Mouse (Mus musculus): Measurements from ENCODE around the gene 1110008L16Rik.
"Not testable (repeated sequence)": the region's sequence is repeated elsewhere in the genome, so short reads cannot be mapped to it uniquely, and the experiment has no call there.

The 1110008L16Rik gene

DNA sequence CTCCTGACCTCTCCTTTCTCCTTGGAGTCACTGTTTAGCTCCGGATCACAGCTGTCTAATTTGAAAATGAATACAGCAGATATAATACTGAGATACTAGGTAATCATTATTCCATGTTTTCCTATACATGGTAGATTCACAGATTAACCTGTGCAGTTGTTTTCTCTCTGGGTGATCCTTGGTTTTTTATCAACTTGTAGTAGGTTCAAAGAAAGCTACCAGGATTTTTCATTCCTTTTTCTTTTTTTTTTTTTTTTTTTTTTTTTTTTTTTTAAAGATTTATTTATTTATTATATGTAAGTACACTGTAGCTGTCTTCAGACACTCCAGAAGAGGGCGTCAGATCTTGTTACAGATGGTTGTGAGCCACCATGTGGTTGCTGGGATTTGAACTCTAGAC, 39.1 kb downstream of the 1110008L16Rik start:
- DNase-seq (ENCODE audit: low read depth, low spot score), result not testable (repeated sequence)

DNA sequence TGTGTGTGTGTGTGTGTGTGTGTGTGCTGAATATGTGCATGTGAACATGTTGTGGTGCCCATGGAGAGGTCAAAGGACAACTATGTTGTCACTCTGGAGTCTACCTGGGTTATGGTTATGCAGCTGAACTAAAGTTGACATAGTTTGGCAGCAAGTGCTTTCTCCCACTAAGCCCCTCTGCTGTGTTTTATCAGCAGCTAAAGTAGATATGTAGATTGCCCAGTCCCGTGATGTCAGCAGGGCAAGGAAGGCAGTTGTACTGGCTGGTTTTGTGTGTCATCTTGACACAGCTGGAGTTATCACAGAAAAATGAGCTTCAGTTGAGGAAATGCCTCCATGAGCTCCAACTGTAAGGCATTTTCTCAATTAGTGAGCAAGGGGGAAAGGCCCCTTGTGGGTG, 43.7 kb downstream of the 1110008L16Rik start:
- not testable (repeated sequence) for DNase-seq (ENCODE audit: low read depth, low spot score)

DNA sequence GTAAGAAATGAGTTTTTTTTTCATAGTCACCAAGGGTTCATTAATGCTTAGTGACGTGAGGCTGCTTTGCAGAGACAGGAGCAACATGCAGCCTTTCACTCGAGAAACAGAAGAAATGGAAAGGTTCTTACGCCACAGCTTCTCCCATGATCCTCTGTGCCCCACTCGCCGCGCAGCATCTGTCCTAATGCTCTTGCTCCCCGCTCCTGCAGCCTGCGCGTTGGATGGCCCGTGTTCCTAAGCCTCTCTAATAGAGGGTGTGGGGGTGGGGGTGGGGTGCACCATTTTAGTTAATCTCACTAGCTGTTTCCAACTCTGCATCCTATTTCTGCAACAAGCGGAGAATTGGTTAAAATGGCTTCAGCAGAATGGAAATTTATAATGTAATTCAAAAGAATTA, 44.6 kb downstream of the 1110008L16Rik start:
- no peak for DNase-seq (ENCODE audit: low read depth, low spot score)

DNA sequence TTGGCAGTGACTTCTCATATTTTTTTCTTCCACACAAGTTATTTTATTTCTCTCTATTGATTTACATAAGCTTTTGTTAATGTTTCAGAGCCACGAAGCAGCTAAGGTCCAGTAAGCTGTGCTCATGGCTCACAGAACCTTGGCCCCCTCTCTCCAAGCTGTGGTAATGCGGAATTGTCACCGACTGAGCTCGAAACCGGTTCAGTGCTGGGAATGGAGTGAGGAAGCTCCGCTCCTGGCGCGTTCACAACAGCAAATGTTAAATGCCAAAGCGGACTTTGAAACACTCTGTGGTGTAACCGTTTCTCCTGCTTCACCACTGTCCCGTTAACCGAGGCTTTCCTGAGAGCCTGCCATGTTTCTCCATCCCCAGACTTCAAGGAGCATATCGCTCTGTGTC, 45.2 kb downstream of the 1110008L16Rik start:
- DNase-seq (ENCODE audit: low read depth, low spot score), result no peak

DNA sequence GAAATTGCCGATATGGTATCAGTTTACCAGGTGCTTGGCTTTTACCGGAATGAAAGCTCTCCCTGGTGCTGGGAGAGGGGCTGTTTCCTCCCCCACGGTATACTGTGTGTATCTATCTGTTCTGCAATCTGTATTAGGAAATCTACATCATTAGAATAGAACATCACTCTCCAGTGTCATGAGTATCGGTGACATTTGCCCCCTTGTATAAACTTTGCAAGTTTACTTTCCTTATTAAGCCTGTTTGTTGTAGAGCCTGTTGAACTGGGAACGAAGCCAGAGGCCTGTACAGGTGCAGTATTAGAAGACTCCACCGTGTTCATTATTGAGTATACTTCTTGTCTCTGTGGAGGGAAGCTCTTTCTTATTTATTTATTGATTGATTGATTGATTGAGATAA, 54.0 kb downstream of the 1110008L16Rik start:
- DNase-seq (ENCODE audit: low read depth, low spot score), result no peak

DNA sequence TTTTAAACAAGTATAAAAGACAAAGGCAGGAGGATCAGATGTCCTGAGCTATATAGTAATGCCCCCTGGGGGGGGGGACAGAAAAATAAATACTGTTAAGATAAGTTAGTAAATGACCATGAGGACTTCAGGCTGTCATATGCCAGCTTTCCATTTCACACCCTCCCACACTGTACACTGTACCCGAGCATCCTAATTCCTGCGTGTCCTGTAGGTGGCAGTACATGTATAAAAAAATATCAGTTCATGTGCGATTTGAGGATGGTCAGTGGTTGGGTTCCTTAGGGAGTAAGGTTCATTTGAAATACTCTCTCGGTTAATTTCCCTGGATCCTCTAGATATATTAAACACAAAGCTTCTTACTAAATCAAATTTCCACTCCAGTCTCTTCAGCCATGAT, 55.5 kb downstream of the 1110008L16Rik start:
- peak; percentile 72 for DNase-seq (ENCODE audit: low read depth, low spot score)

DNA sequence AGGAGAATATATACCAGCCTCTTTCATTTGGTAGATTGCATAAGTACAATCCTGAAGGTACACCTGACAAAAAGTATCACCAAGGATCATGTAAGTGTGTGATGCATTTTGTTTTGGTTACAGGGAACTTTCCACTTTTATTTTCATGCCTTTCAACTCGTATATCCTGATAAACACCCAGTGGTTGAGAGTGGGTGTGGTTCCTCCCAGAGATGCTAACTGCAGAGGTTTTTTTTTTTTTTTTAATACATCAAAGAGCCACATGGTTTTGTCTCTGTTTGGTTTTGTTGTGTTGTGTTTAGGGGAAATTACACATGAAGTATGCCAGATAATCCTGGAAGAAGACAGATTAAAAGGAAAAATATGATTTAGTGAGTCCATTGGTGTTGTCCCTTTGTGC, 57.9 kb downstream of the 1110008L16Rik start:
- DNase-seq (ENCODE audit: low read depth, low spot score), result no peak

DNA sequence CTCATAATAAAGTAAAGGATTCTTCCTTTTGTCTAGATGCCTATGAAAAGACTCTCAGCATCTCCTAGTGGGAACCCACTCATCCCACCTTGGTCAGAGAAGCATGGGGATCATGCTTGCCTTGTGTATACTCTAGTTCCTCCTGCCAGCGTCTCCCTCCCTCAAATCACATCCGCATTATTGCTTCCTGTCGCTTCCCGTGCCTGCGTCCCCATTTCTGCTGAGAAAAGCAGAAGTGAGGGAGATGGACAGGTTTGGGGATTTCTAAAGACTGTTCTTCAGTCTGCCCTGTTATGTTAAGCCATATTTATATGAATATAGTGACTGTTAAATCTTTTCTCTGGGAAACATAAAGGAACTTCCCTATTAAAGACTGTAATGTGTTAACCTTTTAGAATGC, 61.6 kb downstream of the 1110008L16Rik start:
- no peak for DNase-seq (ENCODE audit: low read depth, low spot score)

DNA sequence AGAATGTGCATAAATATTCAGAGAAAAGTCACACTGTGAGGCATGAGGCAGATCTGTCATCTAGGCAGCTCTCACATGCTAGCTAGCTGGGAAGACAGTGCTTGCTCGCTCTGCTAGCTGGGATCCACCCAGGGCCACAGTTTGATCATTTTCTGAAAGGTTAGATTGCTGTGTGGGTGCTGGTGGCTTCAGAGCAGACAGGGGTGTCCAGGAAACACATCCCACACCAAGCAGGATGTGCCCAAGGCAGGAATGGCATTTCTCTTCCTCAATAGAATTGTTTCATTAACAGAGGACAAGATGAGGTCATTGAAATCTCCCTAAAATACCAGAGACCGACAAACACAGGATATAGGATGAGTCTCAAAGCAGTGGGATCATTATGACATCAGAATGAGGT, 65.7 kb downstream of the 1110008L16Rik start:
- no peak for DNase-seq (ENCODE audit: low read depth, low spot score)

DNA sequence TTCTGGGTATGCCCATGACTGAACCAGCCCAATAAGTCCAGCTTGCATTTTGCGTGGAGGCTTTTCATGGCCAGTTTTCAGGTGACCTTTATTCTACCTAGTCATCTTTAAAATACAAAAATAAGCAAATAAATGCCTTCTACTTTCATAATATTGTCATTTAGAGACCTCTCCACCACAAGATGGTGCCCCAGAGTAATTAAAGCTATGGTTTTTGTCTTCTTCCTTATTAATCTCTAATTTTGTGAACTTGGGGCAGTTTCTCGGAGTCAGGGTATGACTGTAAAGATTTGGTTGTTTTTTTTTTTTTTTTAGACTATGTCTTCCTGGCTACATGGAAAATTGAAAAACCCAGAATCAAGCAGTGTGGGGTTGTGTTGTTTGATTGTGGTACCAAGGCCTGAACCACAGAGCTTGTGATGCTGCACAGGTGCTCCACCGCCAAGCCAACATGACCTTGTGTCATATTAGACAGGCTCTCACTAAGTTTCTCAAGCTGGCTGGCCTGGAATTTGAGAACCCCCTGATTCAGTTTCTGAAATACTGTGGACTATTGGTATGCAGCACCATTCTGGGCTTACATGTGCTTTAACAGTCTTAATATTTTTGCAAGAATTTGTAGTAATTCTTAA, 73.2 kb downstream of the 1110008L16Rik start:
- DNase-seq (ENCODE audit: low read depth, low spot score), result peak; percentile 63

DNA sequence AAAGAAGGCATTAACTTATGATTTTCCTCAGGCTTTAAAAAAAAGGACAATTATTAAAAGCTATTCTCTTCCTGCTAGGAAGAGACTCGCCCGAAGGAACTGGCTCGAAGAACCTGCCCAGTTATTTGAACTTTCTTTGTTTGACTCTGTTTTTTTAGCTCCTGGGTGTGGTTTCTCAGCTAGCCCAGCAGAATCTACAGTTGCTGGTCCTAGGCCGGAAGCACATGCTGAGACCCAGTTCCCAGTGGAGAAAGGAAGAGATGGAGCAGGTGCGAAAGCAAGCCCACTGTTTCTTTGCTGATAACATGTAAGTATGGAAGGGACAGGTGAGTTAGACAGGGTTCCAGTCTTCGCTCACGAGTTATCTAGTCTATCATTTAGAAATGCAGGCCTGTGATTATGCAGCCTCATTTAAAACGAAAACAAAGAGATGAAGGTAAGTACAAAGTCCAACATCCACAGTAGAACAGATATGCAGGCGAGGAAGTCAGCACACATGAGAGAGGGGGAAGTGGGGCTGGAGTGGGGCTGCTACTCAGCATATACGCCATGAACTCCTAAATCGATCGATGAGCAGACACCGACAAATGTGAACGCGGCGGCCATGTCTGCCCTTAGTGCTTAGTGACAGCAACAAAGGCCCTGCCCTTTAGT, 77.7 kb downstream of the 1110008L16Rik start:
- DNase-seq (ENCODE audit: low read depth, low spot score), result no peak

DNA sequence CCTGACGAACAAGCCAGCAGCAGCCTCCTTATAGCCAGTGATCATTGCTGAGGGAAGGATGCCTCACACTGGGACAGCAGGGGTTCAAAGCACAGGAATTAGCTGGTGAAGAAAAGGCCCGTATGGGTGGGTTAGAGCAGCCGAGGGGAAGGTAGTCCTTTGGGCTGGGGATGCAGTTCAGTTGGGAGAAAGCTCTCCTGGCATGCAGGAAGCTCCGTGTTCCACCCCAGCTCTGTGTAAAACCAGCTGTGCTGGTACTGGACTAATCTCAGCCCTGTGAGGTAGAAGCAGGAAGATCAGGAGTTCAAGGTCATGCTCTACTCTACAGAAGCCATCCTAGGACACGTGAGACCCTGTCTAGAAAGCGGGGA, 78.2 kb downstream of the 1110008L16Rik start:
- DNase-seq (ENCODE audit: low read depth, low spot score), result no peak

DNA sequence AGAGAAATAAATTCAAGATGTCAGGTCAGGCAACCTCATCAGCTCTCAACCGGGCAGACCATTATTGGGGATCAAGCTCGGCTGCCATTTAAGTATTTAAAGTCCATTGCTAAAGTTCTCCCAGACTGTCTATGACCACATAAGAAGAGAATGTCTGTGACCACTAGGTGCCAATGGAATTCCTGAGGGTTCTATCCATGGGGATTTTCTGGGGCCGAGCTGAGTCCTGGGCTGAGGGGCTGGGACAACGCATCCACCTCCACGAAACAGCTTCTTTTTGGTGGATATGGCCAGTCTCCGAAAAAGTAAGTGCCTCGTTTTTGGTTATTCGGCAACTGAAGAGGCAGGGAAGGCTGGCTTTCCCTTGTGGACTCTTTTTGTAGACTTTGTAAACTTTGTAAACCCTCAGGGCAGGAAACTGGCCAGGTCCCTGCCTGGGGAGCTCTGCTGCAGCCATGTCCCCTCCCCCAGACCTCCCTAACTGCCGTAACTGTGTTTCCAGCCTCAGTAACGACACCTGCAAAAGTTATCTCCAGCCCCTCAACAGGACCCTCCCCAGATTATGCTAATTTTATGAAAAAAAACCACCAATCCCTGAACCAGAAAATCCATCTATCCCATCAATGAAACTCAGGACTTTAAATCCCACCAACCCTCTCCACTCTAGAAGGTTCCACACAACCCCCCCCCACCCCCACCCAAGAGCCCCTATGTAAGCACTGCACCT, 84.8 kb downstream of the 1110008L16Rik start, which contains the start of gene Psma6:
Gene Psma6, plus strand, starts transcription at position 200 of the 727 bp plus-strand sequence.
- DNase-seq (ENCODE audit: low read depth, low spot score), result peak; percentile 67

DNA sequence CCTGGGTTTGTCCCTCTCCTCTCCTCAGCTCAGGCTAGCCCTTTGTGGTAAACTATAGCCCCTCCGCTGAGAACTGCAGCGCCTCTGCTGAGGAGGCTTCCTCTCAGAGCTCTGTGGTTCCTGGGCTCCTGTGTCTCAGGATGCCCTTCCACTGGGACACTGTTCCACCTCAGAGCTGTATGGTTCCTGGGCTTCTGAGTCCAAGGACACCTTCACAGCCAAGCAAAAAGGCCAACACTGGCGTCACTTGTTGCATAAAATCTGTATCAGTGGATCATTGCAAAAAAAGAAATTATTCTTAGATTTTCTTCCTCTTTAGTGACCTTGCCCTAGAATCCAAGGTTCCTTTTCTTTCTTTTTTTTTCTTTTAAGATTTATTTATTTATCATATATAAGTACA, 85.4 kb downstream of the 1110008L16Rik start:
- no peak for DNase-seq (ENCODE audit: low read depth, low spot score)

DNA sequence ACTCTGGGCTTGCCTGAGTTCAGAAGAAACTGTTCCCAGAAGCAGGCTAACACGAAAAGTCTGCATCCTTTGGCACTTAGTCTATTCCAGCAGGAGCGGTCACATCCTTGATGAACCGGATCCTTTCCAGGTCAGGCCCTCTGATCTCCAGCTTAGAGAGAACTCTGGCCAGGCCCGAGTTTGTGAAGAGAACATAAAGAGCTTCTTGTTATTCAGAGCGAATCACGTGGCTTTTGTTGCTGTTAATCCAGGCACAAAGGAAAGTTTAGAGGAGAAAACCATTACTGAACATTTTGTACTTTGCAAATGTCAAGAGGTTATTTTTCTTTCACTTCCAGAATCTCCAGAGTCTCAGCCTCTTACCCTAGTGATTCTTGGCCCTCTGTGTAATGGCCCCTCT, 86.6 kb downstream of the 1110008L16Rik start:
- DNase-seq (ENCODE audit: low read depth, low spot score), result no peak

DNA sequence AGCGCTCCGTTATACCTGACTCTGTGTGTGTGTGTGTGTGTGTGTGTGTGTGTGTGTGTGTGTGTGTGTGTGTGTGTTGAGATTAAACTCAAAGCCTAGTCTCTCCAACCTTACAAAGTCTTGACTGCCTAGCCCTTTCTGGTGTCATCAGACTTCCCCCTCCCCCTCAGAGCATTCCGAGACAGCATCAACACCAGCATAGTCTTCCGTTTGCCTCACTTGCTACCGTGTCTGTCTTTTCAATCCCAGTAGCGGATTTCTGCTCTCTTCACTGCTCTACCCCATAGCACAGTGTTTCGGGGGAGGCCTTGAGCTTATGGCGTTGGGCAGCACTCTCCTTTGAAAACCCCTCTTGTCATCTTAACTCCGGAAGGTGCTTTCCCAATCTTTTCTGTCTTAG, 87.1 kb downstream of the 1110008L16Rik start:
- DNase-seq (ENCODE audit: low read depth, low spot score), result no peak

DNA sequence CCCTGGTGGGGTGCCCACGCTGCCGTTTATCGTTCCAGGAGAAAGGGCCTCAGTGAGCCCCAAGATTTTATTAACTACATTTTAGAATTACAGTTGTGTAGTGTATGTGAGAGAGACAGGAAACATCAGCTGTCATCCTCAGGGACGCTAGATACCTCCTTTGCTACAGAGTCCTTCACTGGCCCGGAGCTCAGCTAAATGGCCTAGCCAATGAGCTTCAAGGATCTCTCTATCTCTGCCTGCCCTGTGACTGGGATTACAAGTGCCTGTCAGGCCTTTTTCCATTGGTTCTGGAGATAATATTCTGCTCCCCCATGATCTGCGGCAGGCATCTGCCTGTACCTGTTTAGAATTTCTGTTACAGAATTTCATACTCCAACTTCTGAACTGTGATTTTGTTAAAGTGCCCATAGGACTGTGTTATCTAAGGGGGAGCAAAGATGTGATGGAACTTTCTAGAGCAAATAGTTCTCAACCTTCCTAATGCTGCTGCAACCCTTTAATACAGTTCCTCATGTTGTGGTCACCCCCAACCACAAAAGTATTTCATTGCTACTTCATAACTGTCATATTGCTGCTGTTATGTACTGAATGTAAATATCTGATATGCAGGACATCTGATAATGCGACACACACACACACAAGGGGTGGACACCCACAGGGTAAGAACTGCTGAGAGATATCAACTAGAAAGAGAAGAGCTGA, 87.9 kb downstream of the 1110008L16Rik start:
- DNase-seq (ENCODE audit: low read depth, low spot score), result no peak

DNA sequence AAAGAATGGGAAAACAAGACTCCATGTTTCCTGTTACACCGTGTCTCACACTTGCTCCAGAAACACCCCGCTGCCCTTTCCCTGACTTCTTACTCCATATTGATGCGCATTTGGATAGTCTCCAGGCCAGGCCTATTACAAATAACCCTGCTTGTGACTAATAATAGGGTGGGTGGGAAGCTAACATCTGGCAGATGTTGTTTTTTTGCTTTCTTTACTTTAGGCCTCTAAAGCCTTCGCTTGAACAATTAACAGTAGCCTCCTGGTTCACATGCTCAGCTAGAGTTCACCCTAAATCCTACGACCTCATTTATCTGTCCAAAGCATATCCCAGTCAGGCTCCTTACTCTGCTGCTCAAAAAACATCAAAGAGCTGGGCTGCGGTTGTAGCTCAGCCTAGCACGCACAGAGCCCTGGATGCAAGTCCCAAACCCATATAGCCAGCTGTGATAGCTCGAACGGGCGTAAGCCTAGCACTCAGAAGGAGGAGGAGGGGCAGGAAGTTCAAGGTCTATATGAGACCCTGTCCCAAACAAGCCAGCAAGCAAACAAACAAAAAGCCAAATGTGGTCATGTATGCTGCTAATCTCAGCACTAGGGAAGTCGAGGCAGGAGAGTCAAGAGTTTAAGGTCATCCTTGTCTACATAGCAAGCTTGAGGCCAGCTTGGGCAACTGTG, 88.5 kb downstream of the 1110008L16Rik start:
- DNase-seq (ENCODE audit: low read depth, low spot score), result peak; percentile 77

DNA sequence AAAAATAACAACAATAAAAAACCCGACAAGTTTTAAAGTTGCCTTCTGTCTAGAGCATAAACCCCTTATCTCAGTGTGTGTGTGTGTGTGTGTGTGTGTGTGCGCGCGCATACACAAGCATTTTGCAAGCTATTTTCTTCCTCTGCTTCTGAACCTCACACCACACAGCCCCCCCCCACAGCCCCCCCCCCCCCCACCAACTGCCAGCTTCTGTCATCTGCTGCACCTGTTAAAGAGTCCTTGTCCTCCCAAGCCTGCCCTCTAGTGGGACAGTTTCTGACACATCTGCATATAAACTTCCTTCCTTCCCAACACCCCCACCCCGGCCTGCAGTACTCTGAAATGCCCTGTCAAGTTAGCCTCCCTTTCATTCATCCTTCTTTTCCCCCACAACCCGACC, 89.1 kb downstream of the 1110008L16Rik start:
- DNase-seq (ENCODE audit: low read depth, low spot score), result peak; percentile 51

DNA sequence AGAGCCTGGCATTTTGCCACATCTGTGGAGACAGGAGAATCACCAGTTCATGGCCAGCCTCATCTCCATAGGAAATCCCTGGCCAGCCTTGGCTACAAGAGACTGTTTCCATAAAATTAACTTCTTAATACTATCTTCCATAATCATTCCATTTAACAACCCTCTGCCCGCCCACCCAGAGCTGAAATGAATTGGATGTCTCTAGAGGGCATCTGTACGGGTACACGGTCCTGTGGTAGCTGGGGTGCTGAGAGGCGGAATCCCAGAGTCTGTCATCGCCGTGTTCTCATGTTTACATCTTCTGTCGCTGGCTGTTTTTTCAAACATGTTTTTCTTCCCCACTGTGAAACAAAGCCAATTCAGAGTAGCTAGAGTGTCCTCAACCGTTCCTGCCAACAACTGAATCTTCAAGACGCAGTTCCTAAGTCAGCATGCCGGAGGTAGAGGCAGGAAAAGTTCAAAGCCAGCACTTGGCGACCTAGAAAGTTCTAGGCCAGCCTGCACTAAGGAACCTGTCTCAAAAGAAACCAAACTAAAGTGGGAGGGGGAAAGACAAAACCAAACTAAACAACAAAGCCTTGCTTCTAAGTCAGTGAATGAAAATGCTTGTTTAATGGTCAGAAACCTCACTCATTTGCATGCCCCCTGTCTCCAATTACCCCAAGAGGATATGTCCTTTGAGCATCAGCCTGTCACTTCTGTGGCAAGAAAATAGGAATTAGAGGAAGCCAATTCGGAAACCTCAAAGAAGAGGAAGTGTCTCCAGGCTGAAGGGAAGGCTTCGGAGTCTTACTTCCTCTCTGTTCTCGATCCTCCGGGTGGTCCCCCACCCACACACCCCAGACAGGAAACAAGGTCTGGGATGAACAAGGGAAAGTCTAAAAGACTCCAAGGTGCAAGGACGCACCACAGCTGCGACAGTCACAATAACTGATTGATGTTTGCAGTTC, 90.0 kb downstream of the 1110008L16Rik start:
- no peak for DNase-seq (ENCODE audit: low read depth, low spot score)

DNA sequence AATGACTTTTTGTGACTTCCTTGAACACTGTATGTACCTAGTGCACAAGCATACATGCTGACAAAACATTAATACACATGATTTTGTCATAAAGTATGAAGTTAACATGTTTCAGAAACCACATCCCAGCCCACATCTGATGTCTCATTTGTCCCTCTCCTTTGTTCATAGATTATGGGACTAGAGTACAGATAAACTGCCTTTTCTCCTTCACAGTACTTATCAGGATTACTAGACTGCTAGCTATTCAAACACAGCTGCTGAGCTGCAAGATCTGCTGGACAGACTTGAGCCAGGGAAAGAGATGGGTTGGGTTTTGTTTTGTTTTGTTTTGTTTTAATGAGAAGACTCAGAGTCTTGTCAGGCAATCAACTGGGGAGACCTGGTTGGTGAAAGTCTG, 92.7 kb downstream of the 1110008L16Rik start:
- DNase-seq (ENCODE audit: low read depth, low spot score), result peak; percentile 24

All from 3T3-L1 (cell line).